Mouse (Mus musculus) activated CD4-positive, CD25-positive, alpha-beta regulatory T cell, adult 4 months (primary cell): ENCODE results near the gene Gm128. TPM values are rescaled to one million over a fixed set of nuclear protein-coding genes. Genes with fewer than 3 reads are reported as not detected.

Experiments used
- ATAC-seq: one replicate; pipeline ENCODE4 v1.8.0; 2017
- polyA plus RNA-seq, 2 experiments: library from polyadenylated mRNA; unstranded; fragments of 100-300 nt; shearing (Covaris generic); gene quantifications; one replicate each; pipeline ENCODE4 v1.2.1; 2017

Gene Gm128
- polyA plus RNA-seq, 2 experiments from 2014 or later: 0.40 to 1.1 TPM

DNA sequence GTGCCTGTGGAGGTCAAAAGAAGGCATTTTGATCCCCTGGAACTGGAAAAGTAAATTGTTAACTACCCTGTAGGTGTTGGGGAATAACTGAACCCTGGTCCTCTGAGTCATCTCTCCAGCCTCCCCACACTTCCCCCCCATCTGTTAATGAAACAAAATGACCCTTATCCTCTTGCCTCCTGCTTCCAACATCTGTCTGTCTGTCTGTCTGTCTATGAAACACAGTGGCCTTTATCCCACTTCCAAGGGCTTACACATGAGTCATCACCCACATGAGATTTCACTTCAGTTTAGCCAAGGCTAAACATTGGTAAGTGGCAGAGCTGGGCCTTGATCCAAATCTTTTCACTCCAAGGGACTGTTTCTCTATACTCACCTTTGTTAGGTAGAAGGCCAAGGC lies 26.5 kb upstream of the Gm128 start:
- no peak for ATAC-seq

- no peak for ATAC-seq
Observed at GRCm38 (mm10) chr3:95266052-95266451, 24.7 kb upstream of the Gm128 start.

DNA sequence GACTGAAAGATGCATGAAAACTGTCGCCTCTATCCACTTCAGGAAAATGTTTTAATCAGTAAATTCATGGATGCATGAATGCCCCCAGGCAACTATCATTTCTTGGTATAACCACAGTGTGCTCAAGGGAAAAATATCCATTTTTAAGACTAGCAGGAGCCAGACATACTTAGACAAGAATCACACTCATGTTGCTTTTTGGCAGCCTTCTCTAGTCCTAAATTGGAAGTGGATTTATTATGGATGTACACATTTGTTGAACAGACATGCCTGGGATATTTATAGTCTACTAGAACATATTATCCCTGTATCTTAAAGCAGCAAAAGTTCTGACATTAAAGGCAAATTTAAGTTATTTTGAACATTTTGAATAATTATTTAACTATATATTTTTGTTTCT lies 23.3 kb upstream of the Gm128 start:
- ATAC-seq: no peak

DNA sequence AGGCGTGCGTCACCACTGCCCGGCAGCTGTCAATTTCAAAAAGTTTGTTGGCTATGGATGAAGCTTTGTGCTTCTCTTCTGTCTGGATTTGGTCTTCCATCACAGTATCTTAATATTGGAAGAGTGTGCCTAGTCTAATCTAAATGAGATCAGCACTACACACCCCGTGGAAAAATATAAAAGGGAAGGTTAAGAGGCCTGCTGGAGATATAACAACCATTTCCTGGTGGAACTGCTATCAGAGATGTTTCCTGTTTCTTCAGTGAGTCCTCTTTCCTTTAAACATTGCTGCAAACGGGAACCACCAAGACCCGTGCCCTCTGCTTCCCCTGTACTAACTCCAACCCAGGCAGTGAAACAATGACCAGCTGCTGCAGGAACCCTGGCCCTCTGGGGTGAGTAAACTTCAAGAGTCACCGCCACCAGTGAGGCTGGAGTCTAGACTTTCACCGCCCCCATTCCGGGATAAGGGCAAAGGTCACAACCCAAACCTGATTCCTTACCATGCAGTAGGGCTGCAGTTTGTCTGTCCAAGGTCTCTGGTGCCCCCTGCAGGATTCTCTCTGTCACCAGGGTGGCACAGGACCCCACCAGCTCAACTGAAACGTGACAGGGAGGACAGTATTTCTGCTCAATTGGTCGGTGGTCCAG lies 21.8 kb upstream of the Gm128 start:
- peak; percentile 36 for ATAC-seq

DNA sequence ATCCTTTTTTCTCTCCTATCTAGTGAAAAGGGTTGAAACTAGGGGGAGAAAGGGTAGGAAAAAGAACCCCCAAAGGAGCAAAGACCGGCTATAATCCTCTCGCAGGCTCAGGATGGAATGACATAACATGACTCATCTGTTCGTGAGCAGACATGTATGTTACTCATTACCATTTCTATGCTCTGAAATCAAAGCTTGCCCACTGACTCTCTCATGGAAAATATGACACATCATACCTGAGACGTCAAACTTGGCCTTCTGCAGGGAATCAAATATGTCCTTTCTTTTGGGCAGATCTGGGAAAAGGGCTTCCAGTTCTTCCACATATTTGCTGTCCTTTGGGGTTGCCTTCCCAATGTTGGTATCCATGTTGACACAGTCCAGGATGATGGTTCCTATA lies 20.6 kb upstream of the Gm128 start:
- no peak for ATAC-seq

GRCm38 (mm10) chr3:95256931-95257330 lies 15.5 kb upstream of the Gm128 start:
- no peak for ATAC-seq

DNA sequence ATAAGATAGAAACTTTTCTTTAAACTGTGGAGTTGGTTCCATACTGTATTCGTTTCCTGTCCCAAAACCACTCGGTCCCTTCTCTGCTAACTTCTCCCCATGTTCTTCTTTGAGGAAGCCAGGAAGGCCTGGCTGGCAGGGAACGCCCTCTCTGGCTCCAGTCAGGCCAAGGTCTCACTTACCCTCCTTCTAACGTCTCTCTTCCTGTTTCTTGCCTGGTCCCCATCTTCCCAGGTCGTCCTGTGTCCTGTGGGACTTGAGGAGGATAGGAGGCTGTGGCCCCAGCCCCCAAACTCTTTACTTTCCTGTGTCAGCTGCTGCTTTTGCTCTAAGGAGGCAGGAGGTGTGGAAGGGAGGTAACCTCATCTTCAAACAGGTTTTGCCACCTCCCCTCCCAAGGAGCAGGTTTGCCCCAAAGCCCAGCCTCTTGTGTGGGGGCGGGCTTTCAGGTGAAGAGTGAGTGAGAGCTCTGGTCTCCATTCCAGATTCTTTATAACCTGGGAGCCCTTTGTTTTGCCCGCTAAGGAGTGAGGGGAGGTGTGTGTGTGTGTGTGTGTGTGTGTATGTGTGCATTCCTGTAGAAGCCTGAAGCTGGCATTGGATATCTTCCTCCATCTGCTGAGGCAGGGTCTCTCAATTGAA lies 9.5 kb upstream of the Gm128 start, which contains the start of gene Bnipl:
Bnipl (minus strand) TSS at position 411 of the 642 bp plus-strand sequence.
- no peak for ATAC-seq

GRCm38 (mm10) chr3:95250361-95250760 lies 9.0 kb upstream of the Gm128 start:
- ATAC-seq: no peak

DNA sequence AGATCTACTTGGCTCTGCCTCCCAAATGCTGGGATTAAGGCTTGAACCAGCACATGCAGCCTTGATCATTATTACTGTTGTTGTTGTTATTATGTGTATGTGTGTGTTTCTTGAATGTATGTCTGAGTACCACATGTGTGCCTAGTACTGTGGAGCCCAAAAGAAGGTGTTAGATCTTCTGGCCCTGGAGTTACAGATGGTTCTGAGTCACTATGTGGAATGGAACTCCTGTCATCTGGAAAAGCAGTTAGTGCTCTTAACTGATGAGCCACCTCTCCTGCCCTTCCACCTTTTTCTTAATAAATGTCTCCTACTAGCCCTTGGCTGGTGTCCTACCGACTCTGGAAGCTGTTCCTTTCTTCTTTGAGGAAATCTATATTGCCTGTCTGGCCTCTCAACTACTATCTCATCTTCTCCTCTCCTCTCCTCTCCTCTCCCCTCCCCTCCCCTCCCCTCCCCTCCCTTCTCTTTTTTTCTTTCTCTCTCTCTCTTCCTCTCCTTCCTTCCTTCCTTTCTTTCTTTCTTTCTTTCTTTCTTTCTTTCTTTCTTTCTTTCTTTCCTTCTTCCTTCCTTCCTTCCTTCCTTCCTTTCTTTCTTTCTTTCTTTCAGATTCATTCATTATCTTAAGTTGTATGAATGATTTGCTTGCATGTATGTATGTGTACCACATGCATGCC lies 6.4 kb upstream of the Gm128 start:
- no peak for ATAC-seq

- no peak for ATAC-seq
Observed at GRCm38 (mm10) chr3:95246465-95247231, 5.2 kb upstream of the Gm128 start.

DNA sequence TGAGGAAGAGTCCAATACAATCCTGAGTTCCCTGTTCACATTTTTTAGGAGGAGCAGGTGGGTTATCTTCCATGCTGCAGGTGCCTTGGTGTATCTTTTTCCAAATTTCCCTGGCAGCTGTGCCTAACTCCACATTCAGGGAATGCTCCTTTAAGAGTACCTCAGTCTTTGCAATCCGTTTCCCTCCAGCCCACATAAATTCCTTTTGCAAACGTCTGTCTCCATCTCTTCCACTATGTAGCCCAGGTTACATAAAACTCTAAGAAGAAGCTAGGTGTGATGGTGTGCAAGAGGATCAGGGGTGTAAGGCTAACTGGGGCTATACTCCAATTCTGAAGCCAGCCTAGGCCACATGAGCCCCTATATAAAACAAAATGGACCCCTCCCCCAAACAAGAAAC lies 1.7 kb upstream of the Gm128 start:
- ATAC-seq: no peak

GRCm38 (mm10) chr3:95240900-95241299 lies 498 bp downstream of the Gm128 start:
- ATAC-seq: no peak

DNA sequence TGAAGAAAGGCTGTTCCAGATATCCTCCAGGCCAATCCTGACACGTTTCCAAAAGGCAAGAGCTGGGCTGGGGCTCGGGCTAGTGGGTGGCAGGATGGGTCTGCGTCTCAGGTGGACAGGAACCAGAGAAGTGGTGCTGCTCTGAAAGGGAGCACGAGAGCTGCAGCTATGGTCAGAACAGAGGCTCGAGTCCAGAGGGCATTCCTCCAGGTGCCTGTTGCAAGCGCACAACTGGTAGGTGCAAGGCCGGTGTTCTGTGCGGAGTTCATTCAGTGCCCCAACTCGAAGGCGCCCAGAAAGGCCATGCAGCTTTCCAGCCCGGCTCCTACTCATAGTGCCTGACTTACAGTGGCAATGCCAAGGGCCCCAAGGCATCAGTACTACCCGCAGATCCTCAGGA lies 1.4 kb downstream of the Gm128 start:
- ATAC-seq: no peak

- no peak for ATAC-seq
Observed at GRCm38 (mm10) chr3:95239022-95239421, 2.4 kb downstream of the Gm128 start.

- ATAC-seq: no peak
Observed at GRCm38 (mm10) chr3:95237541-95238099, 3.8 kb downstream of the Gm128 start.

DNA sequence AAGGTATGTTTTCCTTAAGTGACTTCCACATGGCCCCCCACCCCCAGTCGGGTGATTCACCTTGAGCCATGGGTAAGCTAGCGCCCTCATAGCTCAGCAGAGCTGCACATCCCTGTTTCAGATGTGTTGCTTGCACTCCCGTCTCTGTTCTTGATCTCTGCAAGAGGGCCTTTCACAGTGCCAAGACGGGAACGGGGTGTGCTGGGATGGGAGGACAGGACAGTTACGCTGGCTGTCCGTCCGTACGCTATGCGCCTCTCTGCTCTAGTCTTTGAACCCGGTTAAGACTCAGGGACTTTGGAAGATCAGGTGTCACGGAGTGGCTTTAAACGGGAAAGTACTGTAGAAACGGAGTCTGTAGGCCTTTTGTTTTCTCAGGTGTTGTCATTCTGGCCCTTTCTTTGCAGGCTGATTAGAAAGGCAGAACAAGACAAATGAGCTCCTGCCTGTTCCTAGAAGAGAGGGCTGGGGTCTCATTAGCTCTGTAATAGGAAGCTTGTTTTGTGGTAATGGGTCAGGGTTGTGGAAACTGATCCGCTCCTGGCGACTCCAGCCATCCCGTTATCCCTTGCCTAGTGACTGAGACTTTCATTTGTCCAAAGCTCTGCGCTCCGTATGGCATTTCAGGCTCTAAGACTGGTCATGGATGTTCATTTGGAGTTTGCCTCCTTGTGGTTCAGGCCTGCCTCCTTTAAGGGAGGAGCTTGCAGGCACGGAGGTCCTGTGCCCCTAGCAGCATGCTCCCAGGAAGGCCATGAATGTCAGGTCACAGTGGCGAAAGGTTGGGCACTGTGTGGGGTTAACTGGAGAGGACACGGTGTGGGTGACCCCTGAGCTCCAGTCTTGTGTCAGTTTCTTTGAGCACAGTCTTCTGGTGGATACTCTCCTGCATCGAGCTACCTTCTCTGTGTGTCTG lies 5.8 kb downstream of the Gm128 start:
- no peak for ATAC-seq

DNA sequence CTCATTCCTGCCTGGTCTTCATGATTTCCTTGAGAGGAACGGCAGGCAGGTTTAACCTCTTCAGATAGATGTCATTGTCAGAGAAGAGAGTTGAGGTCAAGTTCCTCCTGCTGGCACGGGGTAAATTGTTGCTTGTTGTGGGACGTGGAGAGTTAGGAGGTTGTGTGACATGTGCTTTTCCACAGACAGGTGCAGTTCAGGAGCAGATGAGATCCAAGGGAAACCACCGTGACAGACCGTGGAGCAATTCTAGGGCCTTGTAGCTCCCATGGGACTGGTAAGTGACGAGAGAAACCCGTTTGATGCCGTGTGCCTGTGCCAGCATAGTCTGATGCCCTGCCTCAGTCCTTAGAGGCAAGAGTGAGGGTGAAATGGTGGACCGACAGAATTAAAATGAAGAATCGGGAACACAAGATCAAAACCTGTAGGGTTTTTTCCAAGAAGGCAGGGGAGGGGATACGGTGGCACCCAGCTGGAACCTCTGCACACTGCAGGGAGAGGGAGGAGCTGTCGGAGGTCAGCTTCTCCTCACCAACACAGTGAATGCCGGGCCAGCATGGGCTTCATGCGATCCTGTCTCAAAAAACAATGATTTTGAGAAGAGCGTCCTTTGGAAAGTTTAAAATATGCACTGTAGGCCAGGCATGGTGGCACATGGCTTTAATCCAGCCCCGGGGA lies 8.0 kb downstream of the Gm128 start:
- no peak for ATAC-seq

DNA sequence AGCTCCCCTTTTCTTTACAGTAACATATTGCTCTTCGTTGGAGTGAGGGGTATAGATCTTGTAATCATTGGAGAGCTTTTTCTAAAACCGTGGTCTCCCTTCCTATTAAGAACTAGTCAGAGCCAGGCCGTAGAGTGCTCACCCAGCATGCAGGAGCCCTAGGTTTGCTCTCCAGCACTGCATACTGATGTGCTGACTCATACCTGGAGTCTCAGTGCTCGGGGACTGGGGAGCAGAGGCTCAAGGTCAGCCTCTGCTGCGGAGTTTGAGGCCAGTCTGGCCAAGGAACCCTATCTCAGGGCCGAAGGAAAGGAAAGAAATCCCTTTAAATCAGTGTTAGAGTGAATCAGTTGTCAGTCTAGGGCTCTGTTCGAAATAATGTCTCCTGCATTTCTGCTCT lies 8.6 kb downstream of the Gm128 start:
- ATAC-seq: no peak

GRCm38 (mm10) chr3:95231298-95232221 lies 9.8 kb downstream of the Gm128 start, which contains the start of gene Mllt11:
TSS of gene Mllt11 (minus strand) at chr3:95232171.
- ATAC-seq: peak; percentile 21
